Mouse (Mus musculus): ENCODE data around the gene Hirip3. TPM values are rescaled to one million over a fixed set of nuclear protein-coding genes. Genes with fewer than 3 reads are reported as not detected.

The Hirip3 gene
- 22.8 and 23.5 TPM in 2 replicates for polyA plus RNA-seq (2014; fragmentation: Nextera tagmentation; extraction: Ambion mirVana)

- WGBS = 2% methylated on average over 42 of the region's 42 CpGs
- peak; percentile 86 for ATAC-seq (ENCODE audit: low FRiP score, low TSS enrichment)
- Histone ChIP-seq H3K9me3 (ENCODE audit: control insufficient read depth, low read length) (no peaks in the 10 kb centered on the region), H3K36me3 (ENCODE audit: control insufficient read depth, insufficient read depth, low read length) (peaks cover 60% of the 10 kb centered on the region), H3K4me1 (ENCODE audit: control insufficient read depth, insufficient read depth, low read length) (peaks cover 25% of the 10 kb centered on the region), H3K27ac (ENCODE audit: low read depth, low read length) (peak within 1 kb of the TSS; percentile 76), H3K4me2 (replicated peaks; ENCODE audit: low read depth, low read length) (peak within 1 kb of the TSS; percentile 92), H3K9ac (ENCODE audit: low read depth, low read length) (peak within 1 kb of the TSS; percentile 76), H3K4me3 (ENCODE audit: low read length) (peak within 1 kb of the TSS; percentile 61), H3K27me3 (ENCODE audit: control insufficient read depth, insufficient read depth, low read length) (no peaks in the 10 kb centered on the region)
These were observed at the start of gene Hirip3 for GRCm38 (mm10) chr7:126861429-126862130. TSS of gene Hirip3 (plus strand) at chr7:126861972.

- Histone ChIP-seq H3K4me3 (ENCODE audit: low read length) (no peak overlapping the region), H3K36me3 (ENCODE audit: control insufficient read depth, insufficient read depth, low read length) (no peaks in the 10 kb centered on the region), H3K27ac (ENCODE audit: low read depth, low read length) (no peak overlapping the region), H3K9ac (ENCODE audit: low read depth, low read length) (no peak overlapping the region), H3K4me1 (ENCODE audit: control insufficient read depth, insufficient read depth, low read length) (no peaks in the 10 kb centered on the region), H3K27me3 (ENCODE audit: control insufficient read depth, insufficient read depth, low read length) (no peaks in the 10 kb centered on the region), H3K9me3 (ENCODE audit: control insufficient read depth, low read length) (no peaks in the 10 kb centered on the region), H3K4me2 (replicated peaks; ENCODE audit: low read depth, low read length) (no peak overlapping the region)
- no peak for ATAC-seq (ENCODE audit: low FRiP score, low TSS enrichment)
- 58% methylated on average over 8 of the region's 8 CpGs for WGBS
These were observed 46.0 kb upstream of the Hirip3 start for GRCm38 (mm10) chr7:126815726-126816222.

GRCm38 (mm10) chr7:126816494-126816893, 45.3 kb upstream of the Hirip3 start:
- H3K4me3 ChIP-seq (ENCODE audit: low read length) = no peak overlapping the region
- H3K4me1 ChIP-seq (ENCODE audit: control insufficient read depth, insufficient read depth, low read length) = no peaks in the 10 kb centered on the region
- H3K9ac ChIP-seq (ENCODE audit: low read depth, low read length) = no peak overlapping the region
- no peak for ATAC-seq (ENCODE audit: low FRiP score, low TSS enrichment)
- H3K27me3 ChIP-seq (ENCODE audit: control insufficient read depth, insufficient read depth, low read length) = no peaks in the 10 kb centered on the region
- H3K4me2 ChIP-seq (replicated peaks; ENCODE audit: low read depth, low read length) = no peak overlapping the region
- no peaks in the 10 kb centered on the region for H3K36me3 ChIP-seq (ENCODE audit: control insufficient read depth, insufficient read depth, low read length)
- no peaks in the 10 kb centered on the region for H3K9me3 ChIP-seq (ENCODE audit: control insufficient read depth, low read length)
- 92% methylated on average over 8 of the region's 8 CpGs for WGBS
- no peak overlapping the region for H3K27ac ChIP-seq (ENCODE audit: low read depth, low read length)

- no peak for ATAC-seq (ENCODE audit: low FRiP score, low TSS enrichment)
- 86% methylated on average over 7 of the region's 7 CpGs for WGBS
- no peak overlapping the region for H3K4me2 ChIP-seq (replicated peaks; ENCODE audit: low read depth, low read length)
These were observed 44.2 kb upstream of the Hirip3 start for GRCm38 (mm10) chr7:126817595-126817994.

GRCm38 (mm10) chr7:126818818-126819217, 43.0 kb upstream of the Hirip3 start:
- 27% methylated on average over 1 of the region's 1 CpGs for WGBS
- H3K9ac ChIP-seq (ENCODE audit: low read depth, low read length) = no peak overlapping the region
- ATAC-seq (ENCODE audit: low FRiP score, low TSS enrichment) = no peak

More at GRCm38 (mm10) chr7:126817595-126817994, 44.2 kb upstream of the Hirip3 start:
- Histone ChIP-seq H3K4me1 (ENCODE audit: control insufficient read depth, insufficient read depth, low read length) (no peaks in the 10 kb centered on the region), H3K36me3 (ENCODE audit: control insufficient read depth, insufficient read depth, low read length) (no peaks in the 10 kb centered on the region), H3K9ac (ENCODE audit: low read depth, low read length) (no peak overlapping the region), H3K27me3 (ENCODE audit: control insufficient read depth, insufficient read depth, low read length) (peaks cover 4% of the 10 kb centered on the region; the same call in 1 of the 2 replicates), H3K9me3 (ENCODE audit: control insufficient read depth, low read length) (no peaks in the 10 kb centered on the region), H3K4me3 (ENCODE audit: low read length) (no peak overlapping the region), H3K27ac (ENCODE audit: low read depth, low read length) (no peak overlapping the region)

GRCm38 (mm10) chr7:126821835-126822511, 39.8 kb upstream of the Hirip3 start:
- 22% methylated on average over 7 of the region's 7 CpGs for WGBS
- Histone ChIP-seq H3K4me3 (ENCODE audit: low read length) (no peak overlapping the region), H3K4me1 (ENCODE audit: control insufficient read depth, insufficient read depth, low read length) (0 out of 2 replicates have a peak, but pooled peaks cover 3% of the 10 kb centered on the region), H3K4me2 (replicated peaks; ENCODE audit: low read depth, low read length) (no peak overlapping the region), H3K27me3 (ENCODE audit: control insufficient read depth, insufficient read depth, low read length) (peaks cover 15% of the 10 kb centered on the region), H3K27ac (ENCODE audit: low read depth, low read length) (no peak overlapping the region), H3K9me3 (ENCODE audit: control insufficient read depth, low read length) (no peaks in the 10 kb centered on the region), H3K9ac (ENCODE audit: low read depth, low read length) (no peak overlapping the region), H3K36me3 (ENCODE audit: control insufficient read depth, insufficient read depth, low read length) (no peaks in the 10 kb centered on the region)
- peak; percentile 44 for ATAC-seq (ENCODE audit: low FRiP score, low TSS enrichment)

More at GRCm38 (mm10) chr7:126818818-126819217, 43.0 kb upstream of the Hirip3 start:
- no peak overlapping the region for H3K4me3 ChIP-seq (ENCODE audit: low read length)
- H3K27me3 ChIP-seq (ENCODE audit: control insufficient read depth, insufficient read depth, low read length) = peaks cover 11% of the 10 kb centered on the region
- H3K4me2 ChIP-seq (replicated peaks; ENCODE audit: low read depth, low read length) = no peak overlapping the region
- 0 out of 2 replicates have a peak, but pooled peaks cover 3% of the 10 kb centered on the region for H3K4me1 ChIP-seq (ENCODE audit: control insufficient read depth, insufficient read depth, low read length)
- H3K36me3 ChIP-seq (ENCODE audit: control insufficient read depth, insufficient read depth, low read length) = no peaks in the 10 kb centered on the region
- no peaks in the 10 kb centered on the region for H3K9me3 ChIP-seq (ENCODE audit: control insufficient read depth, low read length)
- H3K27ac ChIP-seq (ENCODE audit: low read depth, low read length) = no peak overlapping the region

- H3K4me2 ChIP-seq (replicated peaks; ENCODE audit: low read depth, low read length) = no peak overlapping the region
- no peaks in the 10 kb centered on the region for H3K36me3 ChIP-seq (ENCODE audit: control insufficient read depth, insufficient read depth, low read length)
These were observed 39.0 kb upstream of the Hirip3 start for GRCm38 (mm10) chr7:126822741-126823140.

GRCm38 (mm10) chr7:126823202-126823711, 38.5 kb upstream of the Hirip3 start:
- Histone ChIP-seq H3K27me3 (ENCODE audit: control insufficient read depth, insufficient read depth, low read length) (peaks cover 15% of the 10 kb centered on the region), H3K9me3 (ENCODE audit: control insufficient read depth, low read length) (no peaks in the 10 kb centered on the region)

More at GRCm38 (mm10) chr7:126822741-126823140, 39.0 kb upstream of the Hirip3 start:
- 0 out of 2 replicates have a peak, but pooled peaks cover 3% of the 10 kb centered on the region for H3K4me1 ChIP-seq (ENCODE audit: control insufficient read depth, insufficient read depth, low read length)
- no peak overlapping the region for H3K9ac ChIP-seq (ENCODE audit: low read depth, low read length)
- 0 out of 2 replicates have a peak, but pooled peaks have one; percentile 6 for ATAC-seq (ENCODE audit: low FRiP score, low TSS enrichment)
- H3K9me3 ChIP-seq (ENCODE audit: control insufficient read depth, low read length) = no peaks in the 10 kb centered on the region
- WGBS = 15% methylated on average over 9 of the region's 9 CpGs
- peaks cover 15% of the 10 kb centered on the region for H3K27me3 ChIP-seq (ENCODE audit: control insufficient read depth, insufficient read depth, low read length)
- no peak overlapping the region for H3K27ac ChIP-seq (ENCODE audit: low read depth, low read length)
- 0 out of 2 replicates have a peak overlapping the region, but pooled peaks have one; percentile 24 for H3K4me3 ChIP-seq (ENCODE audit: low read length)

More at GRCm38 (mm10) chr7:126823202-126823711, 38.5 kb upstream of the Hirip3 start:
- Histone ChIP-seq H3K4me2 (replicated peaks; ENCODE audit: low read depth, low read length) (peak overlapping the region; percentile 55), H3K4me1 (ENCODE audit: control insufficient read depth, insufficient read depth, low read length) (0 out of 2 replicates have a peak, but pooled peaks cover 3% of the 10 kb centered on the region), H3K9ac (ENCODE audit: low read depth, low read length) (0 out of 2 replicates have a peak overlapping the region, but pooled peaks have one; percentile 40), H3K36me3 (ENCODE audit: control insufficient read depth, insufficient read depth, low read length) (no peaks in the 10 kb centered on the region), H3K27ac (ENCODE audit: low read depth, low read length) (no peak overlapping the region), H3K4me3 (ENCODE audit: low read length) (peak overlapping the region; percentile 24)
- WGBS = 0% methylated on average over 9 of the region's 19 CpGs
- 0 out of 2 replicates have a peak, but pooled peaks have one; percentile 36 for ATAC-seq (ENCODE audit: low FRiP score, low TSS enrichment)

Measured in kidney, embryonic 14.5 days (tissue).